Mouse (Mus musculus) kidney, adult 2 months (tissue): ENCODE measurements around the gene Gpd1. TPM values are rescaled to one million over a fixed set of nuclear protein-coding genes. Genes with fewer than 3 reads are reported as not detected.

Source experiments
- DNase-seq: peaks from one replicate; pipeline ENCODE4 v3.0.0; 2021
- H3K27ac ChIP-seq: fragments of 200-500 bp; 2 replicates; pipeline ENCODE4 v1.5.1; 2012; ENCODE audit warnings: low read depth, low read length, control low read depth, inconsistent platforms; ENCODE audit not compliant: insufficient read depth
- H3K27me3 ChIP-seq: fragments of 200-500 bp; replicated peaks from 2 replicates; pipeline ENCODE4 v1.6.1; 2012; ENCODE audit warnings: mild to moderate bottlenecking, moderate library complexity, low read length, inconsistent platforms; ENCODE audit not compliant: control insufficient read depth, insufficient read depth
- H3K36me3 ChIP-seq: fragments of 200-500 bp; 2 replicates; pipeline ENCODE4 v1.6.1; 2012; ENCODE audit warnings: mild to moderate bottlenecking, moderate library complexity, low read length, inconsistent platforms; ENCODE audit not compliant: control insufficient read depth, insufficient read depth
- H3K4me1 ChIP-seq: fragments of 200-500 bp; 2 replicates; pipeline ENCODE4 v1.6.1; 2011; ENCODE audit warnings: low read length; ENCODE audit not compliant: control insufficient read depth, insufficient read depth
- H3K4me3 ChIP-seq: fragments of 200-500 bp; 2 replicates; pipeline ENCODE4 v1.5.1; 2011; ENCODE audit warnings: mild to moderate bottlenecking, low read depth, low read length, control low read depth; ENCODE audit not compliant: insufficient read depth
- CTCF ChIP-seq: fragments of 200-500 bp; conservative IDR thresholded peaks from 2 replicates; pipeline ENCODE4 v1.5.1; 2011; ENCODE audit warnings: low read depth, mild to moderate bottlenecking, control low read depth, low read length, moderate library complexity, mixed read lengths; ENCODE audit not compliant: insufficient read depth, insufficient read length
- POLR2A ChIP-seq: fragments of 200-500 bp; IDR thresholded peaks from one replicate; pipeline ENCODE4 v1.6.1; 2011; ENCODE audit warnings: low read depth, low read length, control low read depth
- WGBS: fragments of 180-500 bp; shearing (Covaris S2); methylation state at CpG from one replicate; pipeline ENCODE4 v1.1.7; 2018; 5-methylcytosine and 5-hydroxymethylcytosine counted together
- polyA plus RNA-seq: library from polyadenylated mRNA; depleted of rRNA; stranded (reverse); fragments of >200 nt; gene quantifications from 2 replicates; pipeline ENCODE4 v1.2.3, GENCODE M21; 2012

Gene Gpd1
- polyA plus RNA-seq, 1 experiment, result 506 TPM

DNA sequence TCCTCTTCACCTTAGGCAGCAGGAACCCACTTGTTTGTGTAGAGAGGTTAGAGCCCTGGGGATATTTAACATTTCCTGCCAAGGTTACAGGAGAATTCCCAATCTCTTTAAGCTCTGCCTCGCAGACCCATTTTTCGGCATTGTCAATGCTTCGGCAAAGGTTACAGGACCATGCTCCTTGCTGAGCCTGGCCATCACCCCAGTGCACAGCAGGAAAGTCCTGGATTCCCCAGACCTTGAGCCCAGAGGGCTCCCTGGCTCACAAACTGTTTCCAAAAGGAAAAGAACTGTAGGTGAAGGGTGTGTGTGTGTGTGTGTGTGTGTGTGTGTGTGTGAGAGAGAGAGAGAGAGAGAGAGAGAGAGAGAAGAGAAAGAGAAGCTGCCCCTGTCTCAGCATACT lies 42.4 kb upstream of the Gpd1 start:
- 82% methylated on average over 3 of the region's 3 CpGs for WGBS
- no peaks in the 10 kb centered on the region for H3K4me1 ChIP-seq
- H3K27ac ChIP-seq, result no peak overlapping the region
- H3K4me3 ChIP-seq, result no peak overlapping the region
- no peak for DNase-seq
- no peaks in the 10 kb centered on the region for H3K36me3 ChIP-seq
- TF ChIP-seq POLR2A, result no peak
- TF ChIP-seq CTCF, result no peak
- H3K27me3 ChIP-seq, result no peaks in the 10 kb centered on the region; the same call in 1 of the 2 replicates

GRCm38 (mm10) chr15:99677089-99677488 lies 40.2 kb upstream of the Gpd1 start:
- WGBS, result 62% methylated on average over 8 of the region's 8 CpGs

DNA sequence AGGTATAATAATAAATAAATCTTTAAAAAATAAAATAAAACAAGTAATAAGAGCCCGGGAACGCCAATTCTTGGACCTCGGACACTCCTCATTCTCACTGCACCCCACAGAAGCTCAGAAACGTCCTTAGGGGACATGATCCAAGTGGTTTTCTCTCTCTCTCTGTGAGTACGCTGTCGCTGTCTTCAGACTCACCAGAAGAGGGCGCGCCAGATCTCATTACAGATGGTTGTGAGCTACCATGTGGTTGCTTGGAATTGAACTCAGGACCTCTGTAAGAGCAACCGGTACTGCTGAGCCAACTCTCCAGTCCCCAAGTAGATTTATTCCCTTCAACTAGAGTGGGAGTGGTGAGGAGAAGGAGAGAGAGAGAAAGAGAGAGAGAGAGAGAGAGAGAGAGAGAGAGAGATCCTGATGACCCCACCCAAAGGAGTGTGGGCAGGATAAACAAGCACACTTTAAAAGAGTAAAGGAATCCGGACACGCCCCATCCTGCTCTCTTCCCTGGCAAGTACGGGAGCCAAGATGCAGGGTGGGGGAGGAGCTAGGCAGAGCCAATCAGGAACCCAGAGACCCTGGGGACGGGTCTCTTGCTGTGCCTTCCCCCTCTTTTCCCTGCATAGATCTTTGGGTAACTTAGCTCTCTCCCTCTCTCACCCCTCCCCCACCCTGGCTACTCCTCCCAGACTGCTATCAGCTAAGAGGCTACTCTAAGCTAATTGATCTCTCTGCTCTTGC lies 39.1 kb upstream of the Gpd1 start:
- no peak for DNase-seq
- no peak overlapping the region for H3K27ac ChIP-seq
- TF ChIP-seq CTCF, result peak; percentile 39; the same call in 1 of the 2 replicates
- no peak for TF ChIP-seq POLR2A
- H3K27me3 ChIP-seq, result no peaks in the 10 kb centered on the region
- H3K4me3 ChIP-seq, result no peak overlapping the region
- no peaks in the 10 kb centered on the region for H3K4me1 ChIP-seq
- WGBS, result 21% methylated on average over 13 of the region's 13 CpGs
- H3K36me3 ChIP-seq, result no peaks in the 10 kb centered on the region

More at GRCm38 (mm10) chr15:99677089-99677488, 40.2 kb upstream of the Gpd1 start:
- Histone ChIP-seq H3K4me1 (no peaks in the 10 kb centered on the region), H3K27ac (no peak overlapping the region), H3K4me3 (no peak overlapping the region), H3K36me3 (no peaks in the 10 kb centered on the region), H3K27me3 (no peaks in the 10 kb centered on the region)
- no peak for DNase-seq
- TF ChIP-seq POLR2A (no peak), CTCF (no peak)

- Histone ChIP-seq H3K4me3 (no peak overlapping the region), H3K4me1 (no peaks in the 10 kb centered on the region), H3K36me3 (no peaks in the 10 kb centered on the region), H3K27ac (no peak overlapping the region), H3K27me3 (no peaks in the 10 kb centered on the region)
- 65% methylated on average over 7 of the region's 7 CpGs for WGBS
- TF ChIP-seq POLR2A, result no peak
- no peak for TF ChIP-seq CTCF
- no peak for DNase-seq
Measured at GRCm38 (mm10) chr15:99679008-99679407, 38.3 kb upstream of the Gpd1 start.

GRCm38 (mm10) chr15:99682880-99683279 lies 34.4 kb upstream of the Gpd1 start:
- WGBS, result 93% methylated on average over 7 of the region's 7 CpGs
- no peaks in the 10 kb centered on the region for H3K4me1 ChIP-seq
- H3K27me3 ChIP-seq, result no peaks in the 10 kb centered on the region
- no peak overlapping the region for H3K4me3 ChIP-seq
- TF ChIP-seq CTCF, result peak; percentile 35; the same call in 1 of the 2 replicates
- no peak for TF ChIP-seq POLR2A
- H3K27ac ChIP-seq, result no peak overlapping the region
- H3K36me3 ChIP-seq, result no peaks in the 10 kb centered on the region
- no peak for DNase-seq

DNA sequence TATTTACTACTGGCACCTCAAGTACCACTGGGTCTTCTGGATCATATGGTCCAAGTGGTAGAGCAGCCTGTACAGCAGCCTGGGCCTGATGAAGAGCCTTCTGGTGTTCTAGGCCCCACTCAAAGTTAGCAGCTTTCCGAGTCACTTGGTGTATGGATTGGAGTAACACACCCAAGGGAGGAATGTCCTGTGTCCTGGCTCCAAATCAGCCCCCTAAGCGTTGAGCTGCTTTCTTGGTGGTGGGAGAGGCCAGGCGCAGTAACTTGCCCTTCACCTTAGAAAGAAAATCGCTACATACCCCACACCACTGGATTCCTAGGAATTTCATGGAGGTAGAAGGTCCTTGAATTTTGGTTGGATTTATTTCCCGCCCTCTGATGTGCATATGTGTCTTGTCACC lies 33.2 kb upstream of the Gpd1 start:
- H3K27me3 ChIP-seq, result no peaks in the 10 kb centered on the region
- H3K4me1 ChIP-seq, result no peaks in the 10 kb centered on the region
- DNase-seq, result no peak
- no peaks in the 10 kb centered on the region for H3K36me3 ChIP-seq
- TF ChIP-seq POLR2A, result no peak
- no peak for TF ChIP-seq CTCF
- no peak overlapping the region for H3K4me3 ChIP-seq
- WGBS, result 95% methylated on average over 5 of the region's 5 CpGs
- H3K27ac ChIP-seq, result no peak overlapping the region

- no peak overlapping the region for H3K27ac ChIP-seq
- DNase-seq, result peak; percentile 57
- H3K36me3 ChIP-seq, result no peaks in the 10 kb centered on the region
- 8% methylated on average over 4 of the region's 4 CpGs for WGBS
- TF ChIP-seq CTCF (peak; percentile 93), POLR2A (no peak)
- H3K4me3 ChIP-seq, result no peak overlapping the region
- no peaks in the 10 kb centered on the region for H3K4me1 ChIP-seq
- H3K27me3 ChIP-seq, result no peaks in the 10 kb centered on the region
Measured at GRCm38 (mm10) chr15:99688712-99689111, 28.6 kb upstream of the Gpd1 start.

DNA sequence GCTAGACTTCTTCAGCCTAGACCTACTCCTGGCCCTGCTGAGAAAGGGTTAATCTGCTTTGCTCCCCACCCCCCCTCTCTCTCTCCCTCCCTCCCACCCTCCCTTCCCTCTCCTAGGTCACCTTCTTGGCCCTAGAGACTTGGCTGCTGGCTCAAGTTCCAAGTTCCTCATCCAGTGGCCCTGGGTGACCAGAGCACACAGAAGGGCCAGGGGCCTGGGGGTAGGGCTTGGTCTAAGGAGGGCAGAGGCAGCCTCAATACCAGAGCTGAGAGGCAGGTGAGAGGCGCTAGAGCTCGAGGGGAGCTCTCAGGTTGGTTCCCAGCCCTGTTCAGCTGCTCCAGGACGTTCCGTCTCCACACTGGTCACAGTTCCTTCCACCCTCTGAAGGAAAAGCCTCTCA lies 26.4 kb upstream of the Gpd1 start:
- Histone ChIP-seq H3K4me3 (no peak overlapping the region), H3K27me3 (no peaks in the 10 kb centered on the region), H3K36me3 (no peaks in the 10 kb centered on the region), H3K4me1 (no peaks in the 10 kb centered on the region), H3K27ac (no peak overlapping the region)
- no peak for DNase-seq
- 42% methylated on average over 4 of the region's 4 CpGs for WGBS
- no peak for TF ChIP-seq POLR2A
